Mouse (Mus musculus): ENCODE results near the gene Lin7a. TPM values are rescaled to one million over a fixed set of nuclear protein-coding genes. Genes with fewer than 3 reads are reported as not detected.

Lin7a gene
- 4.8 TPM for polyA plus RNA-seq (2014; fragmentation: Illumina TruSeq; extraction: RNeasy Lipid Tissue Mini Kit (QIAGEN cat#74804); ENCODE audit: low read depth, low replicate concordance)

DNA sequence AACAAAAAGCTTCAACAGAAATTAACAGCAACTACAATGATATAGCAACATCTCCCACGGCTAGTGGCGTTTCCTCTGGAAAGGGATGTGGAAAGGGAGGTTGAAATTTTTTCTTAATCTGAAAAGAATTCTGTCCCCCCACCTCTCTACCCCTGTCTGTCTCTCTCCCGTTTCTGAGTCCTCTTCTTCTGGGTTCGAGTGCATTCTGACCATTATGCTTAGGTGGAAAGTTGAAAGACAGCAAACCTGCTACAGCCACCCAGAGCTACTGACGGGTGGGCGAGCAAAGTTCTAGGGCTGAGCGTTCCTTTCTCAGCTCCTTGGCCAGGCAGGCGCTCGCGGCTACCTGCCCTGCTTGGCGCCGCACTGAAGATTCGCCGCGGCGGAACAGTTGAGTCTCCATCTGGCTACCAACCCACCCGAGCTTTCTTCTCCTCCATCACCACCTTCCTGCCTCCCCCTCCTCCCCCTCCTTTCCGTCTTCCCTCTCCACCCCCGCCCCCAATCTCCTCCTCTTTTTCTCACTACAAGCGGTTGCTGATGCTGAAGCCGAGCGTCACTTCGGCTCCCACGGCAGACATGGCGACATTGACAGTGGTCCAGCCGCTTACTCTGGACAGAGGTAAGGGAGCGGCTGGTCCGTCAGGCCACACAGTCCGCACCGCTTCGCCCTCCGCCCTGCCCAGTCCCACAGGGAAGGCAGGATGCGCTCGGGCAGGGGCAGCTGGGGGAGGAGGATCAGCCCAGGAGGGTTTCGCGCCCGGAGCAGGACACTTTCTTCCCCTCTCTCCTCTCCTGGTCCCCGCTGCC is at the start of gene Lin7a:
Gene Lin7a (plus strand): TSS at position 366 of the 810 bp plus-strand sequence.

Other genes with a start within 250 kb of the Lin7a start
- gene Acss3, start 148.0 kb upstream of the Lin7a start, polyA plus RNA-seq (2014; fragmentation: Illumina TruSeq; extraction: RNeasy Lipid Tissue Mini Kit (QIAGEN cat#74804); ENCODE audit: low read depth, low replicate concordance): 51.4 TPM
- not detected for gene Myf5, start 214.4 kb downstream of the Lin7a start, polyA plus RNA-seq (2014; fragmentation: Illumina TruSeq; extraction: RNeasy Lipid Tissue Mini Kit (QIAGEN cat#74804); ENCODE audit: low read depth, low replicate concordance)
- gene Myf6, start 223.1 kb downstream of the Lin7a start, polyA plus RNA-seq (2014; fragmentation: Illumina TruSeq; extraction: RNeasy Lipid Tissue Mini Kit (QIAGEN cat#74804); ENCODE audit: low read depth, low replicate concordance): not detected

Measured in kidney, adult 10 weeks (tissue).